Mouse (Mus musculus) lung, embryonic 14.5 days (tissue): ENCODE data around the gene Rnase13. TPM values are rescaled to one million over a fixed set of nuclear protein-coding genes. Genes with fewer than 3 reads are reported as not detected.
A peak's percentile ranks its signal among the peaks of the same experiment; 100 is the strongest.

Experiments used
- ATAC-seq: fragments of 200-750 bp; cut with Nextera tagmentation; 2 replicates; pipeline ENCODE4 v1.8.0; 2017; ENCODE audit warnings: mild to moderate bottlenecking, moderate TSS enrichment, moderate library complexity; ENCODE audit not compliant: insufficient read depth
- DNase-seq: peaks from one replicate; pipeline ENCODE4 v3.0.0-alpha.2; 2015
- H3K27ac ChIP-seq: fragments of 300-500 bp; sonication (generic); 2 replicates; pipeline ENCODE4 v1.5.1; 2014; ENCODE audit warnings: low read depth, mild to moderate bottlenecking, moderate library complexity
- H3K27me3 ChIP-seq: fragments of 300-500 bp; sonication (generic); 2 replicates; pipeline ENCODE4 v1.6.1; 2014; ENCODE audit warnings: low read length, control low read depth; ENCODE audit not compliant: insufficient read depth
- H3K36me3 ChIP-seq: fragments of 300-500 bp; sonication (generic); 2 replicates; pipeline ENCODE4 v1.6.1; 2014; ENCODE audit warnings: control low read depth; ENCODE audit not compliant: insufficient read depth
- H3K4me1 ChIP-seq: fragments of 300-500 bp; sonication (generic); 2 replicates; pipeline ENCODE4 v1.6.1; 2014; ENCODE audit warnings: antibody characterized with exemption, control low read depth; ENCODE audit not compliant: insufficient read depth
- H3K4me2 ChIP-seq: fragments of 300-500 bp; sonication (generic); 2 replicates; pipeline ENCODE4 v1.6.1; 2014; ENCODE audit warnings: mild to moderate bottlenecking
- H3K4me3 ChIP-seq: fragments of 300-500 bp; sonication (generic); 2 replicates; pipeline ENCODE4 v1.5.1; 2014; ENCODE audit warnings: low read depth, low read length
- H3K9ac ChIP-seq: fragments of 300-500 bp; sonication (generic); 2 replicates; pipeline ENCODE4 v1.6.1; 2014
- H3K9me3 ChIP-seq: fragments of 300-500 bp; sonication (generic); 2 replicates; pipeline ENCODE4 v1.6.1; 2016; ENCODE audit warnings: low read depth, low read length, control low read depth
- CTCF ChIP-seq: IDR thresholded peaks from 2 replicates; pipeline ENCODE4 v1.5.1; 2016; ENCODE audit warnings: antibody characterized with exemption, low read depth
- WGBS: fragments of 180-500 bp; shearing (Covaris S2); extraction: QIAGEN DNeasy Blood & Tissue Kit; methylation state at CpG from one replicate; pipeline ENCODE4 v1.1.7; 2014; 5-methylcytosine and 5-hydroxymethylcytosine counted together
- polyA plus RNA-seq: library from polyadenylated mRNA; unstranded; fragments of >200 nt; fragmentation: Nextera tagmentation; extraction: Ambion mirVana; gene quantifications from 2 replicates; pipeline ENCODE4 v1.2.1, GENCODE M21; 2014

Rnase13 gene
- polyA plus RNA-seq, 1 experiment from 2014 or later = not detected

GRCm38 (mm10) chr14:51922910-51923309 is 337 bp upstream of the Rnase13 start:
- H3K4me1 ChIP-seq = peaks cover 11% of the 10 kb centered on the region
- no peaks in the 10 kb centered on the region for H3K9me3 ChIP-seq
- WGBS = 84% methylated on average over 2 of the region's 2 CpGs
- H3K4me3 ChIP-seq = no peak overlapping the region
- ATAC-seq = 0 out of 2 replicates have a peak, but pooled peaks have one; percentile 10
- no peak for DNase-seq
- no peak overlapping the region for H3K27ac ChIP-seq
- no peak for TF ChIP-seq CTCF
- H3K36me3 ChIP-seq = no peaks in the 10 kb centered on the region
- H3K9ac ChIP-seq = no peak overlapping the region
- no peak overlapping the region for H3K4me2 ChIP-seq
- no peaks in the 10 kb centered on the region for H3K27me3 ChIP-seq

GRCm38 (mm10) chr14:51921759-51922570 is 608 bp downstream of the Rnase13 start:
- H3K4me1 ChIP-seq = peaks cover 11% of the 10 kb centered on the region
- H3K4me3 ChIP-seq = no peak overlapping the region
- no peaks in the 10 kb centered on the region for H3K9me3 ChIP-seq
- WGBS = 61% methylated on average over 16 of the region's 16 CpGs
- no peak for TF ChIP-seq CTCF
- peak; percentile 62 for DNase-seq
- no peak overlapping the region for H3K4me2 ChIP-seq
- 0 out of 2 replicates have a peak overlapping the region, but pooled peaks have one; percentile 47 for H3K27ac ChIP-seq
- peak; percentile 85 for ATAC-seq
- no peak overlapping the region for H3K9ac ChIP-seq
- H3K27me3 ChIP-seq = no peaks in the 10 kb centered on the region
- H3K36me3 ChIP-seq = no peaks in the 10 kb centered on the region

DNA sequence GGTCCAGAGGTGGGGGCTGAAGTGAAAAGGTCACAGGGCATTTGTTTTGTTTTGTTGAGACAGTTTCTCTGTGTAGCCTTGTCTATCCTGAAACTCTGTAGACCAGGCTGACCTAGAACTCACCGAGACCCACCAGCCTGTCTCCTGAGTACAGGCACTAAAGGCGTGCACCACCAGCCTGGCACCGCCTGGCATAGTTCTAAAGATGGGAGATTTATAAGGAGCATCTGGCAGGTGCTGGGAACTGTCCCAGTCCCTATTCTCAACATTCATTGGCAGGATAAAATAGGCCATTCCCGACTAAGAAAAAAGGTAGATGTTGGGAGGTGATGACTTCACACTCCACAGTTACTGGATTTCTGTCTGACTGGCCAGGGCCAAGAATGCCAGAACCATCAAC is 3.6 kb downstream of the Rnase13 start:
- Histone ChIP-seq H3K9me3 (no peaks in the 10 kb centered on the region), H3K27ac (no peak overlapping the region), H3K27me3 (no peaks in the 10 kb centered on the region), H3K4me3 (no peak overlapping the region), H3K4me2 (no peak overlapping the region), H3K36me3 (no peaks in the 10 kb centered on the region), H3K4me1 (peaks cover 14% of the 10 kb centered on the region), H3K9ac (no peak overlapping the region)
- no peak for TF ChIP-seq CTCF
- DNase-seq (no peak), ATAC-seq (no peak)
- WGBS = 76% methylated on average over 4 of the region's 4 CpGs

DNA sequence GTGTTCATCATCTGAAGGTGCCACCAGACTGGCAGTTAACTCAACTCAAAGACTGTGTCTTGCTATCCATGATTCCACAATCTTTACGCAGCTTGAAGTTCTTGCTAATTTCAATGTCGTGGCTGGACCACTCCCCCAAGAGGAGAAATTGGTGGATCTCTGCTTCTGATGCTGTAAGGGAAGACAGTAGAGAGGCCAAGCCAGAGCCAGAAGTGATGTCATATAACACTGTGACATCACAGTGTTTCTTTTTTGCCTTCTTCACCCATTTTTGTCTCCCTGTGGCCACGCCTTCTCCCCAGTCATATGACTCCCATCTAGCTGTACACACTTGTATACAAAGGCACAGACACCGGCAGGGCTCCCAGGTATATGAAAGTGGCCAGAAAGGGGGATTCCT is 4.4 kb downstream of the Rnase13 start, which contains the start of gene Tppp2:
Gene Tppp2, plus strand, starts transcription at position 301 of the 400 bp plus-strand sequence.
- Histone ChIP-seq H3K27ac (no peak within 1 kb of the TSS), H3K27me3 (no peaks in the 10 kb centered on the region), H3K4me2 (no peak within 1 kb of the TSS), H3K9ac (no peak within 1 kb of the TSS), H3K36me3 (no peaks in the 10 kb centered on the region), H3K4me1 (peaks cover 14% of the 10 kb centered on the region), H3K4me3 (no peak within 1 kb of the TSS), H3K9me3 (no peaks in the 10 kb centered on the region)
- DNase-seq (no peak), ATAC-seq (no peak)
- 84% methylated on average over 4 of the region's 4 CpGs for WGBS
- TF ChIP-seq CTCF = no peak

GRCm38 (mm10) chr14:51916539-51916938 is 6.0 kb downstream of the Rnase13 start:
- Histone ChIP-seq H3K36me3 (no peaks in the 10 kb centered on the region), H3K27me3 (no peaks in the 10 kb centered on the region), H3K4me2 (no peak overlapping the region), H3K27ac (no peak overlapping the region), H3K9me3 (no peaks in the 10 kb centered on the region), H3K4me1 (peaks cover 6% of the 10 kb centered on the region), H3K4me3 (no peak overlapping the region), H3K9ac (no peak overlapping the region)
- ATAC-seq (no peak), DNase-seq (no peak)
- no peak for TF ChIP-seq CTCF
- WGBS = 78% methylated on average over 4 of the region's 4 CpGs

DNA sequence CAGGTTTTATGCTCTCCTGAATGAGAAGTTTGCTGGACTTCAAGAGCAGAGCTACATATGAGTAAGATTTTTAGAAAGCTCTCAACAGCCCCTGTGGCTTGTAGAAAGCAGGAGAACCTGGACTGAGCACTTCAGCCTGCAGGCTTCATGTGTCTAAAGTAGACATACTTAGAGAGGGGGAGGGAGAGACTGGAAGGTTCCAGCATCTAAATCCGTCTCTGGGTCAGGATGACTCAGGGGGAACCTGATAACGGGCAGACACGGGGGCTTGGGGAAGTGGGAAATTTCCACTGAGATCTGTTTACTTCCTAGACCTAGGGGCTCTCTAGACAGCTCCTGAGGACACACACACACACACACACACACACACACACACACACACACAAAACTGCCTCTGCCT is 7.5 kb downstream of the Rnase13 start:
- H3K9me3 ChIP-seq = no peaks in the 10 kb centered on the region
- no peak overlapping the region for H3K9ac ChIP-seq
- H3K27me3 ChIP-seq = no peaks in the 10 kb centered on the region
- peaks cover 6% of the 10 kb centered on the region for H3K4me1 ChIP-seq
- no peak for TF ChIP-seq CTCF
- no peaks in the 10 kb centered on the region for H3K36me3 ChIP-seq
- WGBS = 12% methylated on average over 3 of the region's 3 CpGs
- no peak overlapping the region for H3K4me3 ChIP-seq
- DNase-seq (no peak), ATAC-seq (no peak)
- no peak overlapping the region for H3K4me2 ChIP-seq
- H3K27ac ChIP-seq = 0 out of 2 replicates have a peak overlapping the region, but pooled peaks have one; percentile 22

GRCm38 (mm10) chr14:51913960-51914762 is 8.4 kb downstream of the Rnase13 start, which contains the start of gene Ndrg2:
Gene Ndrg2, minus strand, starts transcription at chr14:51914158.
- H3K27ac ChIP-seq = peak within 1 kb of the TSS; percentile 78

More at GRCm38 (mm10) chr14:51913960-51914762, 8.4 kb downstream of the Rnase13 start, which contains the start of gene Ndrg2:
- H3K27me3 ChIP-seq = no peaks in the 10 kb centered on the region
- peak within 1 kb of the TSS; percentile 64 for H3K9ac ChIP-seq
- H3K9me3 ChIP-seq = no peaks in the 10 kb centered on the region
- no peak for TF ChIP-seq CTCF
- WGBS = 4% methylated on average over 21 of the region's 23 CpGs
- DNase-seq = peak; percentile 79
- H3K4me3 ChIP-seq = peak within 1 kb of the TSS; percentile 57
- no peaks in the 10 kb centered on the region for H3K36me3 ChIP-seq
- peaks cover 6% of the 10 kb centered on the region for H3K4me1 ChIP-seq
- peak; percentile 75 for ATAC-seq
- H3K4me2 ChIP-seq = peak within 1 kb of the TSS; percentile 100
